Mouse (Mus musculus) kidney, postnatal 25 days (tissue): ENCODE results near the gene Trmt1.

ENCODE experiments used
- DNase-seq, 2 experiments: peaks; one replicate each; pipeline ENCODE4 v3.0.0; 2021; ENCODE audit warnings: mixed read lengths in 2 of 2

The Trmt1 gene

GRCm38 (mm10) chr8:84659936-84660818 is 25.9 kb upstream of the Trmt1 start:
- DNase-seq = peak; percentile 74 to 89

GRCm38 (mm10) chr8:84660819-84661457 is 25.2 kb upstream of the Trmt1 start:
- DNase-seq = peak; percentile 85 to 91

GRCm38 (mm10) chr8:84661458-84661871 is 24.6 kb upstream of the Trmt1 start:
- peak; percentile 86 to 96 for DNase-seq

- peak; percentile 45 to 76 for DNase-seq
Measured at GRCm38 (mm10) chr8:84661961-84662571, 24.0 kb upstream of the Trmt1 start.

- peak; percentile 96 to 97 for DNase-seq
Measured at GRCm38 (mm10) chr8:84662581-84663065, 23.5 kb upstream of the Trmt1 start, which contains the start of gene Ier2. TSS of gene Ier2 (minus strand) at chr8:84662852.

- DNase-seq = peak; percentile 98 to 99
Measured at GRCm38 (mm10) chr8:84663483-84664327, 22.4 kb upstream of the Trmt1 start.

- DNase-seq = peak; percentile 86 to 93
Measured at GRCm38 (mm10) chr8:84664566-84665384, 21.3 kb upstream of the Trmt1 start.

GRCm38 (mm10) chr8:84665385-84665893 is 20.7 kb upstream of the Trmt1 start:
- DNase-seq = no peak

- no peak for DNase-seq
Measured at GRCm38 (mm10) chr8:84668081-84668480, 18.0 kb upstream of the Trmt1 start.

- peak; percentile 44 to 56 for DNase-seq
Measured at GRCm38 (mm10) chr8:84668731-84669485, 17.2 kb upstream of the Trmt1 start.

- DNase-seq = peak; percentile 20 to 69
Measured at GRCm38 (mm10) chr8:84670295-84671006, 15.7 kb upstream of the Trmt1 start.

- DNase-seq = no peak
Measured at GRCm38 (mm10) chr8:84677305-84677704, 8.8 kb upstream of the Trmt1 start.

GRCm38 (mm10) chr8:84681476-84681875 is 4.6 kb upstream of the Trmt1 start:
- no peak for DNase-seq

- DNase-seq = no peak
Measured at GRCm38 (mm10) chr8:84682257-84682656, 3.9 kb upstream of the Trmt1 start.

- no peak for DNase-seq
Measured at GRCm38 (mm10) chr8:84684537-84684936, 1.6 kb upstream of the Trmt1 start.

GRCm38 (mm10) chr8:84687003-84687704 is 1.0 kb downstream of the Trmt1 start:
- peak; percentile 25 to 67 for DNase-seq

- peak; percentile 91 to 96 for DNase-seq
Measured at GRCm38 (mm10) chr8:84687705-84688100, 1.6 kb downstream of the Trmt1 start, which contains the start of gene Nacc1. TSS of gene Nacc1 (minus strand) at chr8:84687862.

- DNase-seq = peak; percentile 93 to 94
Measured at GRCm38 (mm10) chr8:84689091-84689915, 3.2 kb downstream of the Trmt1 start.
